Mouse (Mus musculus) CH12F3 (cell line): ENCODE data around the gene Lyl1.

Experiments used
- in situ Hi-C: fragments of 300-500 bp; cut with MboI; formaldehyde crosslinking; loops from 2 replicates; pipeline ENCODE4 v1.14.3; 2020; ENCODE audit warnings: low sequenced_read_pairs

Gene Lyl1

DNA sequence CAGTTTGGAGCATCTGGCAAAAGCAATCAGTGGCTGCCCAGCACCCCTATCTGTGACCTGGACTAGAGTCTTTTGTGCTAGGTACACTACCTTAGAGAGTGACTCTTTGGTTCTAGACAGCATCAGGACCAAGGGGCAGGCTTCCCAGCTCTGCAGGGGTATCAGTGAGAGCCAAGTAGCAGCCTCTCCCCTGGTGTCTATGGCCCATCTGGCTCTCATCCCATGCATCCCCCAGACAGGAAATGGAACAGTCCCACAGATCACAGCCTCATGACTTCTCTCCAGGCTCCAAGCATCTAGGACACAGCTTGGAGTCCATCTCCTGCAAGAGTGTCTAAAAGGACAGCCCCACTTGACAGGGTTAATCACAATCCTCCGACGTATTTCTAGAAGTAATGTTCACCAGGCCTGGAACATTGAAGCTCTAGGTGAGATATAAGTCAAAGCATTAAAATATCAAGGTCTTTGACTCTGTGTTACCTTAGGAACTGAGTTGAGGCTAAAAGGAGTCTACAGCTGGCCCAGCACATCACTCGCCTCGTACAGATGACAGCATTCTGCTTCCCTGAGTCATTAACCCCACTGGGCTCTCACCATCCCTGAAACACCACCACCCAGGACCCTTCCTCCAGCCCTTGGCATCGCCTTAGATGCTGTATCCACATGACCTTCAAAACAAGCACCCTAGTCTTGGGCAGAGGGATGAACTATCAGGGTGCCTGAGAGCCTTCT, 17.9 kb downstream of the Lyl1 start:
- in situ Hi-C loops: no loop called here

DNA sequence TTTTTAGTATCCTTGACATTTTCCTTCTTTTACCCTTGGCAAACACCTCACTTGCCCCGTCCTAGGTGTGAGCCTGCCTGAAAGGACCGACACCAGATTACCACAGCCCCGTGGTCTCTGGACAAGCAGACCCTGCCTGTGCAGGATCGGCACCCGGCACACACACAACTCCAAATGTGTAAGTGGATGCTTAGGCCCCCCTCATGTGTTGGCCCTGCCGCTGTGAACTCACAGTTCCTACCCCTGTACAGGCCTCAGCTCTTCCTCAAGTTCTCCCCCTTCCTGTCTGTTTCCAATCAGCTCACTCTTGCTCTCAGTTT, 21.2 kb downstream of the Lyl1 start:
- in situ Hi-C loops: no loop called here

DNA sequence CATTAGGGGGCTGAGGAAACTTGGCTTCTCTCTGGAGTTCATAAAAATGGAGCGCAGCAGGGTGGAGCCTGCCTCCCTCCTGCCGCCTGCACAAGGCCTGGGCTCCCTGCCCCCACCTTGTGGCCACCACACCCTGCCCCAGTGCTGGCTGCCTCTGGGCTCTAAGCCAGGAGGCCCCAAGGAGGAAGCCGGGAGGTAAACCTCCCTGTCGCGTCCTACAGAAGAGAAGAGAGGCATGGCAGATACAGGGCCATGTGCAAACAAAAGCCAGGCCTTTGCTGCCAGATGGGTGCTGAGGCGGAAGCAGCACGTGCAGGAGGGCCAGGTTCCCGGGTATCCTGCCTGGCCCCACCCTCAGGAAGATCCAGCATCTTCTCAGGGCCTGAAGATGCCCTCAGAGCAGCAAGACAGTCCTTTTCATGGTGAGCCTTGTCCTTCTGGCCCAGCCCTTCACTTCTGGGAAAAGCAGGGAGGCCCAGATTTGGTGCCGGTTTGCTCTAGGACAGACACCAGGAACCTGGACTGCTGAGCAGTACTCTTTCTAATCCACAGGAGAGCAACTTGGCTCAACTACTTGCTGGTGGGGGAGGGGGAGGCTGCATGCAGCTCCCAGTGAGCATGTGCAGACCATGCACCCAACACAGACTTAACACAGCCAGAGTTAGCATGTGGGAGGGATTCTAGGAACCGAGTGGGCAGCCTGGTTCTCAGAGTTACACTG, 21.8 kb downstream of the Lyl1 start, which contains the start of gene G430095P16Rik:
G430095P16Rik (plus strand) TSS at position 158 of the 721 bp plus-strand sequence.
- in situ Hi-C loops: no loop called here

DNA sequence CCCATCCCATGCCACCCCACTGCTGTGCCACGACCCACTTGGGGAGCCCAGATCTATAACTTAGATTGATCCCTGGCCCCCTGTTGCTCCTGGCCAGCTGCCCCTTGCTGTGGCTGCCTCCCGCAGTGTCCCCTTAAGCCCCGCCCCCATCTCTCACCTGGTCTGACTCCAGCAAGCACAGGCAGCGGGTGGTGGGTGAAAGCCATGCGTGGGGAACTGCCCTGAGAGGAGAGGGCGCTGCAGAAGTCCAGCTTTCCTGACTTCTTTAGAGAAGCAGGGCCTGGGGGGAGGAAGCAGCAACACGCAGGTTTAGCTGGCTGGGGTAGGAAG, 22.3 kb downstream of the Lyl1 start:
- in situ Hi-C loops: no loop called here

DNA sequence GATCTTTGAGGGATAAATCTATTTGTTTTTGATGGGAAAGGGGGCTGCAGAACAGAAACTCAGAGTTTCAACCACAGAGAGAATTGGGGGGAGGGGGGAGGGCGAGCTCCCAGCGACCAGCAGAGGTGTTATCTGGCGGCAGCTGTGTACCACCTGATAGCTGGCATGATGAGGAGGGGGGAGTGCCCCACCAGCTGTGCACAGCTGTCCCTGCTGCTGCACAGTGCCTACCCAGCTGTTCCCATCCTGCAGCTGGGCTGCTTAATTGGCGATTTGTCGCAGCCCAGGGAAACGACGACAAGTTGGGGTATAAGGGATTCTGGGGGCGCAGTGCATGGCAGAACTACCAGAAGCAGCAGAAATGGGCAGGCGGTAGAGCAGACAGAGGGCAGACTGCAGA, 23.4 kb downstream of the Lyl1 start:
- in situ Hi-C loops: no loop called here

DNA sequence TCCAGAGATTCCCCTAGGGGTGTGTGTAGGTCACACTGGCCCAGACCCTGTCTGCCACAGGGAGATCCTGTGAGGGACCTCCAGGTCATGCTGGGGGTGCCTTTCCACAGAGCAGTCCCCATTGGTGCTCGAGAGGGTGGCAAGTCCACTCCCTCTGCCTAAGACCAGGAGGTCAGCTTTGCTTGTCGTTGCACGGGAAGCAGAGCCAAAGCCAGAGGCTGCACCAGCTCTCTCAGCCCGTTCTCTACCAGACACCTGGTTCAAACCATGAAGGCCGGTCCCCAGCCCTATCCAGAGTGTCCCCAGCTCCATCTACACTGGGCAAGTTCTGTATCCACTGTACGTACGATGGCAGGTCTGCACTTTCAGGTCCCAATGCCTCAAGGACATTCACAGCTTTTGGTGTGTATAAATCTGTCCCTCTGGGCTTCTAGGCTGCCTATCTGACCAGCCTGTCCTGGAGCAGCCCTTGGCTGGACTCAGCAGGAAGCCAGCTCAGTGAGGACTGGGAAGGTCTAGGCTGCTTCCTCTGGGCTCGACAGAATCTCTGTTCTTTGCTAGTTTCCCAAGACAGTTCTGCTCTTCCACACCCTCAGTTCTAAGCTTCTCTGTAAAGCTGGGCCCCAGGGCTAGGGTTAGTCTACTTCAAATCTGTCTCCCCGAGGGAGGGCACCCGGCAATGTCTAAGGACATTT, 24.1 kb downstream of the Lyl1 start:
- in situ Hi-C loops: no loop called here

DNA sequence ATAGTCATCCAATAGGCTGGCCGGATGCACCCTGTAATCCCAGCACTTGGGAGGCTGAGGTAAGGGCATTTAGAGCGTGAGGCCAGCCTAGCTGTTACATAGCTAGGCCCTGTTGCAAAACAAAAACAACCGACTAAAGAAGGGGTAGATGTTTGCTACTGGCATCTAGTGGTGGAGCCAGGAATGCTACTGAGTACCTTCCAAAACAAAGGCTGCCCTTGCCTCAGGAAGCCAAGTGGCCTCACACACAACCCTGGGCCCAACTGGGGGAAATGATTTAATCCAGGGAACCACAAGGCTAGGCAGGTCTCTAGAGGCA, 24.6 kb downstream of the Lyl1 start:
- in situ Hi-C loops: no loop called here

DNA sequence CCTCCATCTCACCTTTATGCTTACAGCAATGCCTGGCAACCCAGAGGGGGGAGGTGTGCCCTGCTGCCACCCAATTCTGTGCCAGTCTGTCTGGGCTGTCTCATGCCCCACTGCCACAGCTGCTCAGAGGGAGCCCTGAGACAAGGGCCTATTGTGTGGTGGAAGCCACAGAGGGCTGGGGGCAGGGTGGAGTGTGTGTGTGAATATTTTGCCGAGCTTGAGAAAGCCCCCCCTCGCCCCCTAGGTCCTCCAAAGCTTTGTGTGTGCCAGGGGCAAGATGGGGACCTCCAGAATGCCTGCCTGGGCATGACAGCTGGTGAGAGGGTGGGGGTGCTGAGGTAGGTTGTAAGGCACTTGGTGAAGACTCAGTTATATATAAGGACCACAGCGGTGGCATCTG, 27.2 kb downstream of the Lyl1 start:
- in situ Hi-C loops: no loop called here

DNA sequence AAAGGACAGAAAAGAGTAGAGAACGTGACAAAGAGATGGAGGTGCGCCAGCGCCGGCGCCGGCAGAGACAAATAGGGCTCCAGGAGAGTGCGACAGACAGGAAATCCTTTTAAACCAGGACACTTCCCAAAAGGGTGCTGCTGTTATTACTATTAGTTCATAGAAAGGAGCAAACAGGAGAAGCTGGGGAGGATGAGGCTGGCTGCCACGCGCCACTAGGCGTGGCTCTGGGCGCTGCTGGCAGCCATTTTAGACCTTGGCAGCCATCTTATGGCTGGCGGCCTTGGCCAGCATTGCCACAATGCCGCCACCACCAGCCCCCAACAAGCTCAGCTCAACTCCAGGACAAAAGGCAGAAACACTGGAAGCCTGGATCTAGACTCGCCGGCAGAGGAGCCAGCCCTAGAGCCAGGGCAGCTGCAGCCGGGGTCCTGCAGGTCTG, 28.7 kb downstream of the Lyl1 start:
- in situ Hi-C loops: no loop called here

DNA sequence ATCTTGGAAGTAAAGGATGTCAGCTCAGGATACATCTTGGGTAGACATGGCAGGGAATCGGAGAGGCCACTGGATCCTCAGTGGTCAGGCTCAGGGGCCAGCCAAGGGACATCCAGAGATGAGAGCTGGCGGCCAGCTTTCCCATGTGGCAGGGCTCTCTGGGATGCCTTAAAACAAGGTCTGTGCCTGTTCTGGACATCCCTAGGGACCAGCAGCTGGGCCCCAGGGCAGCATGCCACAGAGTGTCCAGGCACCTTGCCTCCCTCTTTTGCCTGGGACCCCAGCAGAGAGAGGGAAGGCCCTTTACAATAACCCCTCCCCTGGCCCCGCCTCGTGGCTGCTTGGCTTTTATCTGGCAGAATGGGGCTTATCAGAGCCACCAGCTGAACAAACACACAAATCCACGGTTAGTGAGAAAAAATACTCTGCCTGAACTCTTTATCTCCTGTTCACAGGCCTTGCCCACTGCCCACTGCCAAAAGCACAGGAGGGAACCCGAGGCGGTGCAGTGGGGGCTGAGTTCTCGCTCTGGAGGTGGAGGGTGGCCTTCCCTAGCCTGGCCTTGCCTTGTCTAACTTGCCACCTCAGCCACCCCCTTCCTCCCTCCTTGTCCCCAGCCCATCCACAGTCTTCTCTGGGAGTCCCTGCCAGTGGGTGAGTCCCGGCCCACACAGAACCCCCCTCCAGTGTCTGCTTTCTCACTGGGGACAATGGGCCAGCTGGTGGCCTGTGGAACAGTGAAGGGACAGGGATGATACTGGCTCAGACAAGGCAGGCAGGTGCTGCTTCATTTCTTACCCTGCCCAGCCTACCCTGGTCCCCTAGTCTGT, 29.5 kb downstream of the Lyl1 start:
- in situ Hi-C loops: no loop called here

DNA sequence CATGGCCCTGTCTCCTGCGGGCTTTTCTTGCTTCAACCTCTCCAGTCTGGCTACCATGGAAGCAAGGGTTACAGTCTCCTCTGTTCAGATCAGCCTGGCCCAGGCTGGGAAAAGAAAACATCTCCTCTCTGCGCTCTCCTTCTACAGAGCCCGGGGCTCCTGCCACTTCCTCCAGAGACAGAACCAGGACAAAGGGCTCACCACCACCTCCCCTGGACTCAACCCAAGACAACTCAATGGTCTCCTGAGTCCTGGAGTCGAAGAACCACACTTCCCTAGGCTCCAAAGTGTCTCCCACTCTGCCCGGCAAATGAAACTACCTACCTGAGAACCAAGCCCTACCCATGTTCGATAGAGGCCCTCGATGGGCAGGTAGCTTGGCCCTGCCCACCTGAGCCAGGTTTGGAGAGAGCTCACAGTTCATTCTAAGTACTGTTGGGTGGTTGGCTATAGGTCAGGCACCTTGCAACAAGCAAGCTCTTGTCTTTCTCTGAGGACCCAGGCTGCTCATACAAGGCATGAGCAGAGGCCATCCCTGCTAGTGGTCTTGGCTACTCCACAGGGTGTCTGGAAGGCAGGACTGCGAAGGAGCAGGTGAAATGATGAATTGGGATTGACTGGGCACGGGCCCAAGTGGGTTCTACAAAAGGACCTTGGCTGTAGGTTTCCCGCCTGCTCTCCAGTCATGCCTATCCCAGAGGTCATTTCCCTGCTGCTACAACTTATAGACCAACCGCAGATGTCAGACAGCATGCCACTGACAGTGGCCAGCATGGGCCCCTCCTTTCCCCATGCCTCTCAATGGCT, 30.3 kb downstream of the Lyl1 start:
- in situ Hi-C loops: no loop called here

DNA sequence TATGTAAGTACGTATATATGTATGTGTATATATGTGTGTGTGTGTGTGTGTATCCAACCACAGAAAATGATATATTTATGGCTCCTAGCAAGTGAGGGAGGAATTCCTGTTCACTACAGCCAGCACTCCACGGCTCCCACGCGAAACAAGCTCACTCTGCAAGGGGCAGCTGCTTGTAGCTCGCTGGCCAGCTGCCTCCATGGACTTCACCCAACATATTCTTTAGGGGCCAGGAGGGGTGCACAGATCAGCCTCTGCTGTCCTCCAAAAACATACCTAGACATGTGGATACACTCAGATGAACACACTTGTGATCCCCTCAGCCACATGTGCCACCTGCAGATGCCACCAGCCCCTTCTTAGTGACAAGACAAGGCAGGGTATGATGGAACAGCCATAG, 31.3 kb downstream of the Lyl1 start:
- in situ Hi-C loops: no loop called here

DNA sequence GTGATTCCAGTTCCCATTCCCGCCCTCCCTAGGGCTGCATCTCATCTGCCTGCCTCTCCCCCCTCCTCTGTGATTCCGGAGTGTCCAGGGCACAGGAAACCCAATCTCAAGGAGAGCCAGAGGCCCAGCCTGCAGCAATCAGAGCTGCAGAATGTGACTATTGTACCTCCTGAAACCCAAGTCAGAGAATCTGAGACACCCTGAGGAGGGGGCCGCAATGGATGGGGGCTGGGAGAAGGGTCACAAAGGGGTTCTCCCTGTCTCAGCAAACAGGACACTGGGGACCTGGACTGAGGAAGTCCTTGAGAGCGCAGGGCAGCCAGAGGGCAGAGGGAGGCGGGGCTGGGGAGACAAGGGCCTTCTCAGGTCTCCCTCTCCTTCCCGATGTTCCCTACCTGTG, 31.7 kb downstream of the Lyl1 start:
- in situ Hi-C loops: no loop called here

DNA sequence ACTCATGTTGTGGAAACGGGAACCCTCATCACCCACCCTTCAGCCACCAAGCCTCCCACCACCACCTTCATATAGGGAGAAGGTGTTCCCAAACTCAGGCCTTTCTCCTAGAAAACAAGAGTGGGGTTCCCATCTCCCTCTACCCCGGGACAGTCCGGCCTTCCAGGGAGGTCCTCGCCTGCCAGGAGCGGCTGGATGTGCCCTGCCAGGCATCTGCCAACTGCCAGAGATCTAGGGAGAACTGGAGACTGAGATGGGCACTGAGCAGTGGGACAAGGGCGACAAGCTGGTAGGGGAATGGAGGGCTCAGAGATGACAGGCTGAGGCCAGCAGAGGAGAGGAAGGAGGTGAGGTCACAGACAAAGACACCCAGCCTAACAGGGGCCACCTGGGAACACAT, 32.7 kb downstream of the Lyl1 start:
- in situ Hi-C loops: no loop called here

DNA sequence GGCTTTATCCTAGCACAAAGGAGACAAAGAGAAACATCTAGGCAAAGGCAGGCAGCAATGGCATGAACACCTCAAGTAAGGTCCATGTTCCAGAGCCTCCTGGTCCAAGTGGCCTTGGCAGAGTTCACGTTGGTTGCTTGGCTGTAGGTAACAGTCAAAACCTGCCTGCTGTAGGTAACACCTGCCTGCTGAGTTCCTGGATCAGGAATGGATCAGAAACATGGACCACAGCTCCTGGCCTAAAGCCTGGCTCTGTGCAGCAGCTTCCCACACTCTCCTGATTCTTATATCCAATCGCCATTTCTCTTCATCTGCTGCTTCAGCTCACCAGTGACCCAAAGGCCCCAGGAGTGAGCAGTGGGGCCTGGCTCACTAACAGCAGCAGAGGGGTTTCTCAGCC, 33.4 kb downstream of the Lyl1 start:
- in situ Hi-C loops: no loop called here

DNA sequence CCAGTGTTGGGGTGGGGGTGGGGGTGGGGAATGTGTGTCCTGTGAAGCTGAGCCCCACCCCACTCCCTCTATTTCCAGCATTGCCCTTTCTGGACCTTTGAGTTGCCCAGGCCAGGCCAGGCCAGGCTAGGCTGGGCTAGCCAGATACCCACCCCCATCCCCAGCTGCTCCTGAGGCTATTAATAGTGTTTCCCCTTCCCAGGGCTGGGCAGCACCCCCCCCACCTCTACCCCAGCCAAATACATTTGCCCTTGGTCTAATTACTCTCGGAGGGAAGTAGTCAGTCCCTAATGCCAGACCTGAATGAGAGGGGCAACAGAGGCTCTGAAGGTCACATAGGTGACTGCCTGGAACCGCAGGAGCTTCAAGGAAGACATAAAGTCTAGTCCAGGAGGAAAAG, 34.3 kb downstream of the Lyl1 start:
- in situ Hi-C loops: no loop called here

DNA sequence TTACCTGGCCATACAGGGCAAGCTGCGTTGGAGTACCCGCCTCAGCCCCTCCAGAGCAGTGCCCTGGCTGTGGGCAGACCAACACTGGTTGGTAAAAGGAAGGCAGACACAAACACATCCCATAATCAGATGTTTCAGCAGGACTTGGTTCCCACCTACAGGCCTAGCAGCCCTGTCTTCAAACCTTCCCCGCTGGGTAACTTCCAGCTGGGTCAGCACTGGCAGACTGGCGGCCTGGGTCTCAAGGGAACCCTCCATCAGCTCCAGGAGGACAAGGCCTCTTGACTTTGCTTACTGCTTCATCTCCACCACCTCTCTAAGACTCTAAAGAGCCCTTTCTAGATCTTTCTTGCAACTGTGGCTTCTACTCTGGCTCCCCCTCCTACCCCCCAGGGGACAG, 35.3 kb downstream of the Lyl1 start:
- in situ Hi-C loops: no loop called here

DNA sequence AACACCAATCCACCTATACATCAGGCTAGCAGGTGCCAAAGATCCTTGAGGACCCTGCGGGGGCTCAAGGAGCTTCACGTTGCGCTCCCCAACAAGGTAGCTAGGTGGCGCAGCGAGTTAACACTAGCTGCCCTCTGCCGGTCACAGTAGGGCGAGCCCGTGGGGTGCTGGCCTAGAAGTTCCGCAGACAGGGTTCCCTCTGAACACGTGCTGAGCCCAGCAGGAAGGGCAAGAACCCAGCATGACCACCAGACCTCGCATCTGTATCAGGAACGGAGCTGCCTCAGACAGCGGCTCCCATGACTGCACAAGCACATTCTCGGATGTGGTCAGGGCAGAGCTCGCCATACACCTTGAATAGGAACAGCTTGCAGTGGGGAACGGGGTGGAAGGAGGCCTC, 36.4 kb downstream of the Lyl1 start:
- in situ Hi-C loops: no loop called here

DNA sequence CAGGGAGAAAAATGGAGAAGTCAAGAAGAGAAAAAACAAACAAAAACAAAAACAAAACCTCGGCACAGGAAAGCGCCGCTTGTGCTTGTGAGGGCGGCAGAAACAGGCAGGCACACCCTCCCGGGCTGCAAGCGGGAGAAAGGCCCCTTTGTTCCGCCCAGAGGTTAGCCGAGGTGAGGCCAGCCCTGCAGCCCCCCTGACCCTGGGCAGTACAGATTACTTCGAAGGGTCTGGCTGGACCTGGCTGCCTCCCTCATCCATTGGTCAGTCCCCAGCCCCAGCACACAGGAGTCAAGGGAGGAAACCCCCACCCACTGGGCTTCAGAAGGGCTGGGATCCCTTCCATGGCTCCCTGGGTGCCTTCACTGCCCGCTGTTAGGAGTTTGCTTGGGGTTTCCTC, 37.0 kb downstream of the Lyl1 start:
- in situ Hi-C loops: no loop called here

DNA sequence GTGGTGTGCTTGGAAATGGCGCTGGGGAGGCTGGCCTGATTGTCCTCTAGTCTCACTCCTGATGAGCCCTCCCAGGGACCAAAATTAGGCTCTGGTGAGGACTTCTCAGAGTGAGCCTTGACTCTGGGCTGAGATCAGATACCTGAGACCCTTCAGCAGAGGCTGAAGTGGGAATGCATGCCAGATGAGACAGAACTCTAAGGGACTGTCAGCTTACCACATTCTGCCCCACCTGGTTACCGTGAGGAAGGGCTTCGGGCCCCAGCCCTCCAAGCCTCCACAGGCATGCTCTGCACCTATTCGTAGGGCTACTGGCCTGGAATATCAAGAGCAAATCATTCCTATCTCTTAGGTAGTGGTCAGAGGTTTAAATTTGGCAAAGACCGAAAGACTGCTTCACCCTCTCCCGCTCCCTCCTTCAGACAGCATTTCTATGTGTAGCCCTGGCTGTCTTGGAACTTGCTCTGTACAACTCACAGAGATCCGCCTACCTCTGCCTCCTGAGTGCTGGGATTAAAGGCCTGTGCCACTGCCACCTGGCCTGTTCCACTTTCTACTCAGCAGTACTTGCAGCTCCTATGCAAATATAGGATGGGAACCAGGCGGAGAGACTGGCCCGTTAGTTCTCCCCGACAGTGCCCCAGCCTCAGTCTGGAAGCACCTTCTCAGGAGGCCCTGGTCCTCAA, 37.6 kb downstream of the Lyl1 start:
- in situ Hi-C loops: no loop called here
